Mouse (Mus musculus): Measurements from ENCODE around the gene Opcml. TPM values are rescaled to one million over a fixed set of nuclear protein-coding genes. Genes with fewer than 3 reads are reported as not detected.
A peak's percentile ranks its signal among the peaks of the same experiment; 100 is the strongest.

Opcml gene
- polyA plus RNA-seq, 1 experiment = not detected

- H3K36me3 ChIP-seq (ENCODE audit: control insufficient read depth, insufficient read depth, low read length, poor library complexity, severe bottlenecking) = no peaks in the 10 kb centered on the region
- H3K27me3 ChIP-seq (ENCODE audit: control insufficient read depth, insufficient read depth, low read length, poor library complexity, severe bottlenecking) = no peaks in the 10 kb centered on the region
- no peak overlapping the region for H3K9ac ChIP-seq (ENCODE audit: low read depth, poor library complexity, severe bottlenecking)
- H3K9me3 ChIP-seq (replicated peaks; ENCODE audit: control insufficient read depth, insufficient read depth, low read length, poor library complexity, severe bottlenecking) = no peaks in the 10 kb centered on the region
- TF ChIP-seq EP300 (IDR thresholded peaks at IDR 0.05; ENCODE audit: insufficient read depth, low read depth, low read length) (no peak), CTCF (IDR thresholded peaks at IDR 0.05; ENCODE audit: low read depth, low read length) (no peak), POLR2A (IDR thresholded peaks at IDR 0.05; ENCODE audit: insufficient read depth, low read length) (no peak)
- H3K4me3 ChIP-seq (ENCODE audit: low read depth, low read length) = no peak overlapping the region
- H3K27ac ChIP-seq (ENCODE audit: insufficient read depth, low read length) = no peak overlapping the region
- H3K4me1 ChIP-seq (ENCODE audit: control insufficient read depth, insufficient read depth, low read length) = no peaks in the 10 kb centered on the region
Measured at GRCm38 (mm10) chr9:27768788-27769187, 21.8 kb upstream of the Opcml start.

GRCm38 (mm10) chr9:27781291-27781993 is 9.1 kb upstream of the Opcml start:
- Histone ChIP-seq H3K36me3 (ENCODE audit: control insufficient read depth, insufficient read depth, low read length, poor library complexity, severe bottlenecking) (no peaks in the 10 kb centered on the region), H3K9me3 (replicated peaks; ENCODE audit: control insufficient read depth, insufficient read depth, low read length, poor library complexity, severe bottlenecking) (no peaks in the 10 kb centered on the region), H3K4me3 (ENCODE audit: low read depth, low read length) (no peak overlapping the region), H3K4me1 (ENCODE audit: control insufficient read depth, insufficient read depth, low read length) (no peaks in the 10 kb centered on the region), H3K27ac (ENCODE audit: insufficient read depth, low read length) (no peak overlapping the region), H3K9ac (ENCODE audit: low read depth, poor library complexity, severe bottlenecking) (no peak overlapping the region), H3K27me3 (ENCODE audit: control insufficient read depth, insufficient read depth, low read length, poor library complexity, severe bottlenecking) (no peaks in the 10 kb centered on the region)
- TF ChIP-seq CTCF (IDR thresholded peaks at IDR 0.05; ENCODE audit: low read depth, low read length) (no peak), POLR2A (IDR thresholded peaks at IDR 0.05; ENCODE audit: insufficient read depth, low read length) (no peak), EP300 (IDR thresholded peaks at IDR 0.05; ENCODE audit: insufficient read depth, low read depth, low read length) (no peak)

- H3K4me3 ChIP-seq (ENCODE audit: low read depth, low read length) = no peak overlapping the region
- no peaks in the 10 kb centered on the region for H3K9me3 ChIP-seq (replicated peaks; ENCODE audit: control insufficient read depth, insufficient read depth, low read length, poor library complexity, severe bottlenecking)
- TF ChIP-seq CTCF (IDR thresholded peaks at IDR 0.05; ENCODE audit: low read depth, low read length) = no peak
- no peak for TF ChIP-seq POLR2A (IDR thresholded peaks at IDR 0.05; ENCODE audit: insufficient read depth, low read length)
- TF ChIP-seq EP300 (IDR thresholded peaks at IDR 0.05; ENCODE audit: insufficient read depth, low read depth, low read length) = no peak
- no peaks in the 10 kb centered on the region for H3K4me1 ChIP-seq (ENCODE audit: control insufficient read depth, insufficient read depth, low read length)
- H3K9ac ChIP-seq (ENCODE audit: low read depth, poor library complexity, severe bottlenecking) = no peak overlapping the region
- no peak overlapping the region for H3K27ac ChIP-seq (ENCODE audit: insufficient read depth, low read length)
- no peaks in the 10 kb centered on the region for H3K36me3 ChIP-seq (ENCODE audit: control insufficient read depth, insufficient read depth, low read length, poor library complexity, severe bottlenecking)
- no peaks in the 10 kb centered on the region for H3K27me3 ChIP-seq (ENCODE audit: control insufficient read depth, insufficient read depth, low read length, poor library complexity, severe bottlenecking)
Measured at GRCm38 (mm10) chr9:27781994-27782337, 8.6 kb upstream of the Opcml start.

GRCm38 (mm10) chr9:27791639-27791966 is 1.0 kb downstream of the Opcml start:
- peaks cover 4% of the 10 kb centered on the region; the same call in 1 of the 2 replicates for H3K27me3 ChIP-seq (ENCODE audit: control insufficient read depth, insufficient read depth, low read length, poor library complexity, severe bottlenecking)
- peaks cover 1% of the 10 kb centered on the region for H3K9me3 ChIP-seq (replicated peaks; ENCODE audit: control insufficient read depth, insufficient read depth, low read length, poor library complexity, severe bottlenecking)
- H3K9ac ChIP-seq (ENCODE audit: low read depth, poor library complexity, severe bottlenecking) = no peak overlapping the region
- peak overlapping the region; percentile 71 for H3K4me3 ChIP-seq (ENCODE audit: low read depth, low read length)
- H3K36me3 ChIP-seq (ENCODE audit: control insufficient read depth, insufficient read depth, low read length, poor library complexity, severe bottlenecking) = no peaks in the 10 kb centered on the region
- no peaks in the 10 kb centered on the region for H3K4me1 ChIP-seq (ENCODE audit: control insufficient read depth, insufficient read depth, low read length)
- no peak overlapping the region for H3K27ac ChIP-seq (ENCODE audit: insufficient read depth, low read length)
- TF ChIP-seq EP300 (IDR thresholded peaks at IDR 0.05; ENCODE audit: insufficient read depth, low read depth, low read length) (no peak), POLR2A (IDR thresholded peaks at IDR 0.05; ENCODE audit: insufficient read depth, low read length) (no peak), CTCF (IDR thresholded peaks at IDR 0.05; ENCODE audit: low read depth, low read length) (no peak)

- H3K27me3 ChIP-seq (ENCODE audit: control insufficient read depth, insufficient read depth, low read length, poor library complexity, severe bottlenecking) = peaks cover 4% of the 10 kb centered on the region; the same call in 1 of the 2 replicates
- no peak overlapping the region for H3K9ac ChIP-seq (ENCODE audit: low read depth, poor library complexity, severe bottlenecking)
- H3K9me3 ChIP-seq (replicated peaks; ENCODE audit: control insufficient read depth, insufficient read depth, low read length, poor library complexity, severe bottlenecking) = peaks cover 6% of the 10 kb centered on the region
- H3K27ac ChIP-seq (ENCODE audit: insufficient read depth, low read length) = no peak overlapping the region
- TF ChIP-seq CTCF (IDR thresholded peaks at IDR 0.05; ENCODE audit: low read depth, low read length) = no peak
- no peak for TF ChIP-seq POLR2A (IDR thresholded peaks at IDR 0.05; ENCODE audit: insufficient read depth, low read length)
- TF ChIP-seq EP300 (IDR thresholded peaks at IDR 0.05; ENCODE audit: insufficient read depth, low read depth, low read length) = no peak
- H3K4me1 ChIP-seq (ENCODE audit: control insufficient read depth, insufficient read depth, low read length) = no peaks in the 10 kb centered on the region
- no peaks in the 10 kb centered on the region for H3K36me3 ChIP-seq (ENCODE audit: control insufficient read depth, insufficient read depth, low read length, poor library complexity, severe bottlenecking)
- H3K4me3 ChIP-seq (ENCODE audit: low read depth, low read length) = no peak overlapping the region
Measured at GRCm38 (mm10) chr9:27792226-27792625, 1.7 kb downstream of the Opcml start.

- TF ChIP-seq CTCF (IDR thresholded peaks at IDR 0.05; ENCODE audit: low read depth, low read length) (no peak), EP300 (IDR thresholded peaks at IDR 0.05; ENCODE audit: insufficient read depth, low read depth, low read length) (no peak), POLR2A (IDR thresholded peaks at IDR 0.05; ENCODE audit: insufficient read depth, low read length) (no peak)
- Histone ChIP-seq H3K36me3 (ENCODE audit: control insufficient read depth, insufficient read depth, low read length, poor library complexity, severe bottlenecking) (no peaks in the 10 kb centered on the region), H3K9ac (ENCODE audit: low read depth, poor library complexity, severe bottlenecking) (no peak overlapping the region), H3K27ac (ENCODE audit: insufficient read depth, low read length) (no peak overlapping the region), H3K4me3 (ENCODE audit: low read depth, low read length) (no peak overlapping the region), H3K4me1 (ENCODE audit: control insufficient read depth, insufficient read depth, low read length) (no peaks in the 10 kb centered on the region), H3K27me3 (ENCODE audit: control insufficient read depth, insufficient read depth, low read length, poor library complexity, severe bottlenecking) (peaks cover 4% of the 10 kb centered on the region; the same call in 1 of the 2 replicates), H3K9me3 (replicated peaks; ENCODE audit: control insufficient read depth, insufficient read depth, low read length, poor library complexity, severe bottlenecking) (peaks cover 6% of the 10 kb centered on the region)
Measured at GRCm38 (mm10) chr9:27792994-27793393, 2.4 kb downstream of the Opcml start.

Measured in ES-Bruce4 (cell line).